Mouse (Mus musculus): ENCODE measurements around the gene Agpat1. TPM values are rescaled to one million over a fixed set of nuclear protein-coding genes. Genes with fewer than 3 reads are reported as not detected.

The Agpat1 gene
- polyA plus RNA-seq (2014; fragmentation: Nextera tagmentation; extraction: Ambion mirVana), result 57.2 and 64.8 TPM in 2 replicates

DNA sequence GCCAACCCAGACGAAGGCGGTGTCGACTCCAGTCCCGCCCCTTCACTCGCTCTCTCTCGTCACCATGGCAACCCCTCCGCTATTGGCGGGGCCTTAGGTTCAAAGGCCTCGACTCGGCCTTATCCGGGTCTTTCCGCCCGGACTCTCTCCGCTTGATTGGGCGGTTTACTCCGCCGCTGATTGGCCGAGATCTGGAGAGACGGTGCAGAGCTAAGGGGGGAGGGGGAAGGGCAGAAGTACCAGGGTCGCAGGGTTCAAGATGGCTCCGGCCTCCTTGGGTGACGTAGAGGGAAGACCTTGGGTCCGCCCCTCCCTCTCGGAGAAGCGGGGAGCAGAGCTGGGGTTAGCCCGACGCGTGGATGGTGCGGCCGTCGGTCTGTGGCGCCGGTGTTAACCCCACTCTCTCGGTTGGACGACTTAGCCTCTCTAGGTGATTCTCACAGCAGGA is at the start of gene Agpat1:
Gene Agpat1 (plus strand): TSS at position 202 of the 448 bp plus-strand sequence.
- no peaks in the 10 kb centered on the region for H3K27me3 ChIP-seq (replicated peaks; ENCODE audit: control insufficient read depth, insufficient read depth, low read length)
- WGBS, result under 1% methylated on average over 35 of the region's 35 CpGs
- DNase-seq (ENCODE audit: low spot score) (peak; percentile 99), ATAC-seq (replicated peaks; ENCODE audit: low FRiP score) (peak; percentile 84)
- H3K4me2 ChIP-seq, result peak within 1 kb of the TSS; percentile 95
- peaks cover 11% of the 10 kb centered on the region for H3K36me3 ChIP-seq (ENCODE audit: control insufficient read depth, insufficient read depth, low read length)
- peak within 1 kb of the TSS; percentile 98 for H3K4me3 ChIP-seq (ENCODE audit: low read depth, low read length)
- H3K9ac ChIP-seq (ENCODE audit: low read depth, low read length), result peak within 1 kb of the TSS; percentile 90
- no peaks in the 10 kb centered on the region for H3K9me3 ChIP-seq (ENCODE audit: control insufficient read depth, low read length)
- peaks cover 27% of the 10 kb centered on the region for H3K4me1 ChIP-seq (replicated peaks; ENCODE audit: control insufficient read depth, insufficient read depth, low read length)
- peak within 1 kb of the TSS; percentile 95 for H3K27ac ChIP-seq (ENCODE audit: low read depth, low read length)

DNA sequence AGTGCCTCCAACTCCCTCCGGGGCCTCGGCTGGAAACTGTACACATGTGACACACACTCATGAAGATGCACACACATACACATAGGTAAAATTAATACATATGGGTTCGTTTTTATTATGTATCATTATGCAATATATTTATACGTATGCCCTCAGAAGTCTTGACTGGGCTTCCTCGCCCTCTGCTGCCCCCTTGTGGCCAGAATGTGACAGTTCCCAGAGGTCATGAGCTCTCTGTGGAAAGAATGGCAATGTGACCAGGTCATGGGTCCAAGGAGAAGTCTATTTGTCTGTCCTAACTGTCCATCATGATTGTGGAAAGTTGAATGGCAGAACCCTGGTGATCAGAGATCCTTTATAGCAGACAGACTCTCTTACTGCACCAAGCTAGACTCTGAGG is 48.6 kb upstream of the Agpat1 start:
- no peak for ATAC-seq (replicated peaks; ENCODE audit: low FRiP score)
- H3K4me1 ChIP-seq (replicated peaks; ENCODE audit: control insufficient read depth, insufficient read depth, low read length), result no peaks in the 10 kb centered on the region
- 20% methylated on average over 5 of the region's 5 CpGs for WGBS

DNA sequence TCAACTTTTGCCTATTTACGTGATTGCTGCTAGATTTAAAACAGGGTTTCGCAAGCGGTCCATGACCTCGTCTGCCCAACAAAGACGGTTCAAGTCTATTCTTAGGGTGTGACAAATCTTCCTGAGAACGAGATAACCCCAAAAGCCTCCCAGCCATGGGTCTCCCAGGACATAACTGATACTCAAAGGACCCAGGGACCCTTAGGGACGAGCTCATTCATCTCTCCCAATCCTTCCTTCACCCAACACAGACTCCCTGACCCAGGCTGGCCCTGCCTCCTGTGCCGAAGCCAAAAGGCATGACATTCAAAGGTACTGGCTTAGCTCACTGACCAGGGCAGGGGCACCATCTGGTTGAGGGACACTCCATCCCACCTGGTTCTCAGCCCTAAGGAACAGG is 47.7 kb upstream of the Agpat1 start:
- no peaks in the 10 kb centered on the region for H3K36me3 ChIP-seq (ENCODE audit: control insufficient read depth, insufficient read depth, low read length)
- no peaks in the 10 kb centered on the region for H3K4me1 ChIP-seq (replicated peaks; ENCODE audit: control insufficient read depth, insufficient read depth, low read length)
- no peak overlapping the region for H3K9ac ChIP-seq (ENCODE audit: low read depth, low read length)
- no peak overlapping the region for H3K4me2 ChIP-seq
- H3K4me3 ChIP-seq (ENCODE audit: low read depth, low read length), result no peak overlapping the region
- WGBS, result 71% methylated on average over 8 of the region's 8 CpGs
- H3K9me3 ChIP-seq (ENCODE audit: control insufficient read depth, low read length), result no peaks in the 10 kb centered on the region
- DNase-seq (ENCODE audit: low spot score) (no peak), ATAC-seq (replicated peaks; ENCODE audit: low FRiP score) (no peak)
- H3K27ac ChIP-seq (ENCODE audit: low read depth, low read length), result no peak overlapping the region
- no peaks in the 10 kb centered on the region for H3K27me3 ChIP-seq (replicated peaks; ENCODE audit: control insufficient read depth, insufficient read depth, low read length)

More for the DNA sequence above, 48.6 kb upstream of the Agpat1 start:
- Histone ChIP-seq H3K4me3 (ENCODE audit: low read depth, low read length) (no peak overlapping the region), H3K9me3 (ENCODE audit: control insufficient read depth, low read length) (no peaks in the 10 kb centered on the region), H3K4me2 (no peak overlapping the region), H3K27me3 (replicated peaks; ENCODE audit: control insufficient read depth, insufficient read depth, low read length) (no peaks in the 10 kb centered on the region), H3K9ac (ENCODE audit: low read depth, low read length) (no peak overlapping the region), H3K27ac (ENCODE audit: low read depth, low read length) (no peak overlapping the region), H3K36me3 (ENCODE audit: control insufficient read depth, insufficient read depth, low read length) (no peaks in the 10 kb centered on the region)
- DNase-seq (ENCODE audit: low spot score), result peak; percentile 69

DNA sequence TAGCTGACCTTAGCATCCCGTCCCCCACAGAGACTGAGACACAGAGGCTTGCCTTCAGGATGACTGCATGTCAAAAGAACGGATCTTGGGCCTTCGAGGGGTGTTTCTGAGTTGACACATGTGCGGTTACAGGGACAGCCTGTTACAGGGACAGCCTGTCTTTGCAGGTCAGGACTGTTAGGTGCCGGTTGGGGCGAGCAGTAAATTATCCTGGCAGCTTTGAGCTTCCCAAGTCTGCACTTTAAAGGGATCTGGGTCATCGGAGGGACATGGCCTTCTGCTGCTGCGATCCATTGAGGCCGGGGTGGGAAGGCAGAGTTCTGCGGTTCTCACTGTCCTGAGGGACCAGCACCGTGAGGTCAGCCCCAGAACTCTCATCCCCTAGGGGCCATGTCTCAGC is 46.7 kb upstream of the Agpat1 start:
- Histone ChIP-seq H3K9me3 (ENCODE audit: control insufficient read depth, low read length) (no peaks in the 10 kb centered on the region), H3K27me3 (replicated peaks; ENCODE audit: control insufficient read depth, insufficient read depth, low read length) (no peaks in the 10 kb centered on the region), H3K4me2 (no peak overlapping the region), H3K36me3 (ENCODE audit: control insufficient read depth, insufficient read depth, low read length) (no peaks in the 10 kb centered on the region), H3K9ac (ENCODE audit: low read depth, low read length) (no peak overlapping the region), H3K4me1 (replicated peaks; ENCODE audit: control insufficient read depth, insufficient read depth, low read length) (no peaks in the 10 kb centered on the region), H3K27ac (ENCODE audit: low read depth, low read length) (no peak overlapping the region), H3K4me3 (ENCODE audit: low read depth, low read length) (no peak overlapping the region)
- WGBS, result 69% methylated on average over 11 of the region's 11 CpGs
- DNase-seq (ENCODE audit: low spot score), result no peak
- no peak for ATAC-seq (replicated peaks; ENCODE audit: low FRiP score)

DNA sequence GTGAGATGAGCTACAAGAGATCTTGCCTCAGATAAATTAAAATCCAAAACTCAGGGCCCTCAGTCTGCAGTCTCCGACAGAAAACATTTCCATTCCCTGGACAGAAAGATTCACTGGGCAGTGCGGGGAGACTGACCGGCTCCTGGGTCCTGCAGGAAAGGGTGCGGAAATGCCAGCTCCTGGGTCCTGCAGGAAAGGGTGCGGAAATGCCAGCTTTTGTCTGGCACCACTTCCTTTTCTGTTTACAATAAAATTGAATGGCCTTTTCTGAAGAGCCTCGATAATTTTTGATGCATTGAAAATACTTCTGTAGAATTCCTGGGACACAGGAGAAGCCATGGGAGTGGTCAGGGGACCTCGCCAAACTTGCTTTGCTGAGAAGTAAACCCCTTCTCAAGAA is 44.9 kb upstream of the Agpat1 start:
- 79% methylated on average over 7 of the region's 7 CpGs for WGBS
- Histone ChIP-seq H3K36me3 (ENCODE audit: control insufficient read depth, insufficient read depth, low read length) (no peaks in the 10 kb centered on the region), H3K9ac (ENCODE audit: low read depth, low read length) (no peak overlapping the region), H3K4me3 (ENCODE audit: low read depth, low read length) (no peak overlapping the region), H3K4me2 (no peak overlapping the region), H3K9me3 (ENCODE audit: control insufficient read depth, low read length) (no peaks in the 10 kb centered on the region), H3K27me3 (replicated peaks; ENCODE audit: control insufficient read depth, insufficient read depth, low read length) (no peaks in the 10 kb centered on the region), H3K27ac (ENCODE audit: low read depth, low read length) (no peak overlapping the region), H3K4me1 (replicated peaks; ENCODE audit: control insufficient read depth, insufficient read depth, low read length) (peaks cover 2% of the 10 kb centered on the region)
- DNase-seq (ENCODE audit: low spot score) (no peak), ATAC-seq (replicated peaks; ENCODE audit: low FRiP score) (no peak)

DNA sequence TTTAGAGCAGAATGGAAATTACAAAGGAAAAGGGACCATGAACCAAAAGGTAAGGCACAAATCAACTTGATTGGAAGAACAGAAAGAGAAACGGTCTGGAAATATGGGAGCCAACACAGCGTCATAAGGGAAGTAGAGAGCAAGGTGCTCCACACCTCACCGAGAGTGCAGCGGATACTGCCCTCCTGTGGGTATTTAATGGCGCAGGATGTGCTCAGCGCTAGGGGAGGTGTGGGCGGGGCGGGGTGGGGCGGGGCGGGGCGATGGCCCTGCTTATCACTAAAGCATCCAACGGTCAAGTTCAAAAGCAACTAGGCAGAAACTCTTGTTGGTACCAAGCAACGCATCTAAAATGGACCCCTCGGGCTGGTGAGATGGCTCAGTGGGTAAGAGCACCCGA is 44.2 kb upstream of the Agpat1 start:
- no peaks in the 10 kb centered on the region for H3K9me3 ChIP-seq (ENCODE audit: control insufficient read depth, low read length)
- H3K9ac ChIP-seq (ENCODE audit: low read depth, low read length), result no peak overlapping the region
- no peaks in the 10 kb centered on the region for H3K27me3 ChIP-seq (replicated peaks; ENCODE audit: control insufficient read depth, insufficient read depth, low read length)
- no peak overlapping the region for H3K4me2 ChIP-seq
- DNase-seq (ENCODE audit: low spot score) (no peak), ATAC-seq (replicated peaks; ENCODE audit: low FRiP score) (no peak; the same call in 1 of the 2 replicates)
- WGBS, result 21% methylated on average over 15 of the region's 15 CpGs
- H3K4me3 ChIP-seq (ENCODE audit: low read depth, low read length), result no peak overlapping the region
- H3K4me1 ChIP-seq (replicated peaks; ENCODE audit: control insufficient read depth, insufficient read depth, low read length), result peaks cover 6% of the 10 kb centered on the region
- H3K36me3 ChIP-seq (ENCODE audit: control insufficient read depth, insufficient read depth, low read length), result no peaks in the 10 kb centered on the region
- H3K27ac ChIP-seq (ENCODE audit: low read depth, low read length), result no peak overlapping the region

DNA sequence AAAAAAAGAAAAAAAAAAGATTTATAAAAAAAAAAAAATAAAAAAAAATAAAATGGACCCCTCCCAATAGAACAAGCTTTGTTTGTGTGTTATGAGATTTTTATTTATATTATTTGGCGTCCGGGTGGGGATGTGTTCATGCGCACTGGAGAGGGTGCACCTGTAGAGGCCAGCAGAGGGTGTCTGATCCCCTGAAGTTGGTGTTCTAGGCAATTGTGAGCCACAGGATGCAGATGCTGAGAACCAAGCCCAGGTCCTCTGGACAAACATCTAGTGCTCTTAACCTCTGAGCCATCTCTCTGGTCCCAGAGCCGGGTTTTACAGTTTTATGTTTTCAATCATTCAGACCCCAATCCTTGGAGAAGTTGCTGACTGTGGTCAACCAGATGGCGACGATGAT is 43.6 kb upstream of the Agpat1 start:
- H3K4me2 ChIP-seq, result no peak overlapping the region
- no peak overlapping the region for H3K4me3 ChIP-seq (ENCODE audit: low read depth, low read length)
- 87% methylated on average over 6 of the region's 6 CpGs for whole genome bisulfite sequencing
- no peaks in the 10 kb centered on the region for H3K36me3 ChIP-seq (ENCODE audit: control insufficient read depth, insufficient read depth, low read length)
- H3K4me1 ChIP-seq (replicated peaks; ENCODE audit: control insufficient read depth, insufficient read depth, low read length), result peaks cover 6% of the 10 kb centered on the region
- no peak for ATAC-seq (replicated peaks; ENCODE audit: low FRiP score)
- H3K9me3 ChIP-seq (ENCODE audit: control insufficient read depth, low read length), result no peaks in the 10 kb centered on the region
- no peak for DNase-seq (ENCODE audit: low spot score)
- no peaks in the 10 kb centered on the region for H3K27me3 ChIP-seq (replicated peaks; ENCODE audit: control insufficient read depth, insufficient read depth, low read length)
- no peak overlapping the region for H3K27ac ChIP-seq (ENCODE audit: low read depth, low read length)
- no peak overlapping the region for H3K9ac ChIP-seq (ENCODE audit: low read depth, low read length)

DNA sequence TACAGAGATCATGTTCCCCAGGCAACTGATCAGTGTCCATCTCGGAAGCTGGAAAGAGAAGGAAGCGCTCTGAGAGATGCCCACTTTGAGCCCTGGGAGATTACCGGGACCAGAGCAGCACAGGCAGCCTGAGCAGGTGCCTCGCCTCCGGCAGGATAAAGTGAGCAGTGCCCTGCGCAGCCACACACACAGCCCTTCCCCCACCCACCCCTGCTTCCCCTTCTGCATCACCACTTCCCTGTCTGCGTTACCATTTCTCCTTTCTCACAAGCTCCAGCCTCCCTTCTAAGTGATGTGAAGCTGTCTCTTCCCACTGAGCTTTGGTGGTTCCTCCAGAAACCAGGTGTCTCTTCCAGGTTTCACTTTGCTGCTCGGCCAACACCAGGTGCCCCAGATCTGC is 42.9 kb upstream of the Agpat1 start:
- H3K9me3 ChIP-seq (ENCODE audit: control insufficient read depth, low read length), result no peaks in the 10 kb centered on the region
- H3K4me2 ChIP-seq, result peak overlapping the region; percentile 11; the same call in 1 of the 2 replicates
- H3K27ac ChIP-seq (ENCODE audit: low read depth, low read length), result no peak overlapping the region
- peaks cover 6% of the 10 kb centered on the region for H3K4me1 ChIP-seq (replicated peaks; ENCODE audit: control insufficient read depth, insufficient read depth, low read length)
- H3K36me3 ChIP-seq (ENCODE audit: control insufficient read depth, insufficient read depth, low read length), result no peaks in the 10 kb centered on the region
- no peaks in the 10 kb centered on the region for H3K27me3 ChIP-seq (replicated peaks; ENCODE audit: control insufficient read depth, insufficient read depth, low read length)
- WGBS, result 25% methylated on average over 8 of the region's 8 CpGs
- H3K4me3 ChIP-seq (ENCODE audit: low read depth, low read length), result no peak overlapping the region
- H3K9ac ChIP-seq (ENCODE audit: low read depth, low read length), result no peak overlapping the region
- DNase-seq (ENCODE audit: low spot score) (no peak), ATAC-seq (replicated peaks; ENCODE audit: low FRiP score) (no peak)

DNA sequence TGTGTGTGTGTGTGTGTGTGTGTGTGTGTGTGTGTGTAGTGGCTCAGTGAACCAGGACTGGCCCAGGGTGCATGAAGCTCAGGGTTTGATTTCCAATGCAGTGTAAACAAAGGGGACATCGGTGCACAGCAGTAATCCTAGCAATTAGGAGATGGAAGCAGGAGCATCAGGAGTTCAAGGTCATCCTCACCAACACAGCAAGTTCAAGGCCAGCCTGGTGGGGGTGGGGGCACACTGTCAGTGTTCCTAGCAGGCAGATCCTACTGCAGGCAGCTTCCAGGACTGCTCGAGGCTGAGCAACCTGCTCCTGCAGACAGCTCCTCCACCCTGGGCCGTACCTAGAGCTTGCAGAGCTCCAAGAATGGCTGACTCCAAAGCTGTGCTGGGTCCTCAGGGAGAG is 41.5 kb upstream of the Agpat1 start:
- Histone ChIP-seq H3K9ac (ENCODE audit: low read depth, low read length) (no peak overlapping the region), H3K27me3 (replicated peaks; ENCODE audit: control insufficient read depth, insufficient read depth, low read length) (peaks cover 8% of the 10 kb centered on the region; the same call in 1 of the 2 replicates), H3K4me3 (ENCODE audit: low read depth, low read length) (no peak overlapping the region), H3K36me3 (ENCODE audit: control insufficient read depth, insufficient read depth, low read length) (no peaks in the 10 kb centered on the region), H3K27ac (ENCODE audit: low read depth, low read length) (no peak overlapping the region), H3K4me1 (replicated peaks; ENCODE audit: control insufficient read depth, insufficient read depth, low read length) (peaks cover 6% of the 10 kb centered on the region), H3K9me3 (ENCODE audit: control insufficient read depth, low read length) (no peaks in the 10 kb centered on the region), H3K4me2 (no peak overlapping the region)
- DNase-seq (ENCODE audit: low spot score) (no peak), ATAC-seq (replicated peaks; ENCODE audit: low FRiP score) (no peak)
- WGBS, result 51% methylated on average over 3 of the region's 3 CpGs
